Mouse (Mus musculus) CH12.LX (cell line): ENCODE results near the gene Ccnd1.

Experiments used
- GABPA ChIP-seq: IDR thresholded peaks from 2 replicates; pipeline ENCODE4 v1.6.1; 2012; ENCODE audit warnings: low read depth, low read length, improper control_type of control experiment, inconsistent platforms; ENCODE audit not compliant: insufficient replicate concordance
- MAX ChIP-seq: IDR thresholded peaks from 2 replicates; pipeline ENCODE4 v1.6.1; 2011; ENCODE audit warnings: low read length, improper control_type of control experiment
- POLR2AphosphoS2 ChIP-seq: IDR thresholded peaks from 2 replicates; pipeline ENCODE4 v1.6.1; 2011; ENCODE audit warnings: low read depth, low read length, improper control_type of control experiment

GRCm38 (mm10) chr7:144928889-144929210 lies 10.9 kb downstream of the Ccnd1 start:
- TF ChIP-seq MAX, result no peak
- TF ChIP-seq POLR2AphosphoS2, result no peak
- TF ChIP-seq GABPA, result no peak
